In genomic region chr2:152111920-152112319, GRCm38 (mm10) we compare ENCODE assay signal across 8 mouse cellular contexts. TPM values are rescaled to one million over a fixed set of nuclear protein-coding genes. Genes with fewer than 3 reads are reported as not detected.
DNase-seq lines count a peak whose midpoint lies in the region; ATAC-seq and TF ChIP-seq lines count a peak whose summit lies in the region.

No protein-coding gene starts in this region.

- WGBS in bone marrow, adult 2 months, result 9% methylated on average over 7 of the region's 7 CpGs
- 7% methylated on average over 7 of the region's 7 CpGs for WGBS in embryonic facial prominence, embryonic 15.5 days
- 5% methylated on average over 7 of the region's 7 CpGs for WGBS in limb, embryonic 12.5 days
- WGBS in midbrain, embryonic 16.5 days, result 4% methylated on average over 7 of the region's 7 CpGs
- 9% methylated on average over 7 of the region's 7 CpGs for WGBS in spleen, adult 2 months

- peak; percentile 82 for DNase-seq in A20 (ENCODE audit: low read depth, low spot score)
- DNase-seq in heart, adult 8-10 months (ENCODE audit: low spot score), result peak; percentile 94
- DNase-seq in kidney, adult 8-10 months, result peak; percentile 80 to 94
- DNase-seq in spleen, adult 2 months (ENCODE audit: low read depth in 1 of 2, low spot score in 2 of 2), result peak; percentile 35 to 69

- ATAC-seq in embryonic facial prominence, embryonic 15.5 days (ENCODE audit: insufficient number of reproducible peaks, low FRiP score, low TSS enrichment, low read depth), result peak; percentile 67; the same call in 1 of the 2 replicates
- peak; percentile 61; the same call in 1 of the 2 replicates for ATAC-seq in limb, embryonic 12.5 days (ENCODE audit: insufficient number of reproducible peaks, insufficient read depth, low FRiP score, low TSS enrichment, low read depth)
- ATAC-seq in midbrain, embryonic 16.5 days, result peak; percentile 77

- H3K27ac ChIP-seq in bone marrow, adult 2 months (ENCODE audit: control insufficient read depth, insufficient read depth, low read depth, low read length, poor library complexity), result no peak overlapping the region
- no peak overlapping the region for H3K27ac ChIP-seq in embryonic facial prominence, embryonic 15.5 days (replicated peaks)
- no peak overlapping the region for H3K27ac ChIP-seq in limb, embryonic 12.5 days
- H3K27ac ChIP-seq in midbrain, embryonic 16.5 days (ENCODE audit: low read length), result no peak overlapping the region
- H3K27ac ChIP-seq in spleen, adult 2 months (ENCODE audit: insufficient read depth, low read length), result no peak overlapping the region

- no peaks in the 10 kb centered on the region for H3K4me1 ChIP-seq in bone marrow, adult 2 months (ENCODE audit: control insufficient read depth, insufficient read depth, low read length)
- H3K4me1 ChIP-seq in embryonic facial prominence, embryonic 15.5 days, result peaks cover 23% of the 10 kb centered on the region
- H3K4me1 ChIP-seq in limb, embryonic 12.5 days (replicated peaks), result peaks cover 28% of the 10 kb centered on the region
- peaks cover 7% of the 10 kb centered on the region for H3K4me1 ChIP-seq in midbrain, embryonic 16.5 days (ENCODE audit: control insufficient read depth, insufficient read depth, low read length)
- no peaks in the 10 kb centered on the region for H3K4me1 ChIP-seq in spleen, adult 2 months (ENCODE audit: control insufficient read depth, insufficient read depth, insufficient read length)

- H3K4me2 ChIP-seq in embryonic facial prominence, embryonic 15.5 days (replicated peaks), result no peak overlapping the region
- no peak overlapping the region for H3K4me2 ChIP-seq in limb, embryonic 12.5 days
- peak overlapping the region; percentile 7; the same call in 1 of the 2 replicates for H3K4me2 ChIP-seq in midbrain, embryonic 16.5 days (ENCODE audit: low read length)

- peaks cover 19% of the 10 kb centered on the region for H3K27me3 ChIP-seq in embryonic facial prominence, embryonic 15.5 days
- peaks cover 13% of the 10 kb centered on the region for H3K27me3 ChIP-seq in limb, embryonic 12.5 days
- H3K27me3 ChIP-seq in midbrain, embryonic 16.5 days (ENCODE audit: control insufficient read depth, insufficient read depth, low read depth, low read length), result no peaks in the 10 kb centered on the region
- peaks cover 1% of the 10 kb centered on the region; the same call in 1 of the 2 replicates for H3K27me3 ChIP-seq in spleen, adult 2 months (ENCODE audit: control insufficient read depth, insufficient read depth, low read length)

- no peak overlapping the region for H3K4me3 ChIP-seq in bone marrow, adult 2 months (replicated peaks; ENCODE audit: control insufficient read depth, low read depth, low read length)
- no peak overlapping the region for H3K4me3 ChIP-seq in embryonic facial prominence, embryonic 15.5 days (replicated peaks)
- no peak overlapping the region for H3K4me3 ChIP-seq in limb, embryonic 12.5 days (replicated peaks)
- H3K4me3 ChIP-seq in midbrain, embryonic 16.5 days (ENCODE audit: low read depth, low read length), result no peak overlapping the region
- H3K4me3 ChIP-seq in spleen, adult 2 months (ENCODE audit: extremely low read depth, insufficient read depth, insufficient read length), result no peak overlapping the region

- TF ChIP-seq POLR2A in bone marrow, adult 2 months (IDR thresholded peaks at IDR 0.05; ENCODE audit: borderline replicate concordance, control insufficient read depth, low read depth, low read length), result no peak
- no peak for TF ChIP-seq POLR2A in spleen, adult 2 months (IDR thresholded peaks at IDR 0.05; ENCODE audit: low read depth, low read length)

- H3K9me3 ChIP-seq in embryonic facial prominence, embryonic 15.5 days (replicated peaks), result no peaks in the 10 kb centered on the region
- H3K9me3 ChIP-seq in limb, embryonic 12.5 days, result no peaks in the 10 kb centered on the region
- H3K9me3 ChIP-seq in midbrain, embryonic 16.5 days (replicated peaks; ENCODE audit: control insufficient read depth, low read length, poor library complexity, severe bottlenecking), result no peaks in the 10 kb centered on the region

- no peaks in the 10 kb centered on the region for H3K36me3 ChIP-seq in embryonic facial prominence, embryonic 15.5 days
- no peaks in the 10 kb centered on the region for H3K36me3 ChIP-seq in limb, embryonic 12.5 days
- no peaks in the 10 kb centered on the region for H3K36me3 ChIP-seq in midbrain, embryonic 16.5 days (ENCODE audit: control insufficient read depth, insufficient read depth, low read length)
- H3K36me3 ChIP-seq in spleen, adult 2 months (ENCODE audit: control insufficient read depth, insufficient read depth, low read length), result no peaks in the 10 kb centered on the region

- peak; percentile 100 for TF ChIP-seq CTCF in bone marrow, adult 2 months (IDR thresholded peaks at IDR 0.05; ENCODE audit: control insufficient read depth, insufficient read depth, low read length)
- TF ChIP-seq CTCF in spleen, adult 2 months (IDR thresholded peaks at IDR 0.05; ENCODE audit: extremely low read depth, insufficient read depth, insufficient read length, insufficient replicate concordance), result peak; percentile 90; the same call in 1 of the 2 replicates

- H3K9ac ChIP-seq in embryonic facial prominence, embryonic 15.5 days, result no peak overlapping the region
- no peak overlapping the region for H3K9ac ChIP-seq in limb, embryonic 12.5 days (replicated peaks)
- no peak overlapping the region for H3K9ac ChIP-seq in midbrain, embryonic 16.5 days (ENCODE audit: low read depth, low read length)

RNA-seq across cellular contexts. Expression of gene Srxn1, which starts 6.6 kb away (rescaled TPM):
- polyA plus RNA-seq in bone marrow, adult 2 months (2011; ENCODE audit: insufficient read depth, insufficient read length, low replicate concordance, missing spikeins), result 8.9 and 11.6 TPM in 2 replicates
- polyA plus RNA-seq in embryonic facial prominence, embryonic 15.5 days (2015; fragmentation: Nextera tagmentation; extraction: Ambion mirVana), result 11.0 and 11.5 TPM in 2 replicates
- 10 to 100 TPM; 19.5 to 33.1 (median 28.9) TPM for total RNA-seq in heart, adult 8-10 months (2022)
- 7.5 and 8.6 TPM in 2 replicates for polyA plus RNA-seq in limb, embryonic 12.5 days (2016; fragmentation: Nextera tagmentation; extraction: Ambion mirVana)
- polyA plus RNA-seq in midbrain, embryonic 16.5 days (2015; fragmentation: Nextera tagmentation; extraction: Ambion mirVana), result 21.8 and 25.4 TPM in 2 replicates
- 13.3 and 15.2 TPM in 2 replicates for polyA plus RNA-seq in spleen, adult 2 months (2012; rRNA removed)

RNA-seq across cellular contexts. Expression of gene Scrt2, which starts 30.6 kb away (rescaled TPM):
- not detected in 2 replicates for polyA plus RNA-seq in bone marrow, adult 2 months (2011; ENCODE audit: insufficient read depth, insufficient read length, low replicate concordance, missing spikeins)
- 0.09 TPM in 1 of 2 replicates, not detected in the other for polyA plus RNA-seq in embryonic facial prominence, embryonic 15.5 days (2015; fragmentation: Nextera tagmentation; extraction: Ambion mirVana)
- total RNA-seq in heart, adult 8-10 months (2022), result not detected
- not detected in 2 replicates for polyA plus RNA-seq in limb, embryonic 12.5 days (2016; fragmentation: Nextera tagmentation; extraction: Ambion mirVana)
- 5.8 and 7.7 TPM in 2 replicates for polyA plus RNA-seq in midbrain, embryonic 16.5 days (2015; fragmentation: Nextera tagmentation; extraction: Ambion mirVana)
- polyA plus RNA-seq in spleen, adult 2 months (2012; rRNA removed), result not detected in 2 replicates

RNA-seq across cellular contexts. Expression of gene Tcf15, which starts 31.4 kb away (rescaled TPM):
- polyA plus RNA-seq in bone marrow, adult 2 months (2011; ENCODE audit: insufficient read depth, insufficient read length, low replicate concordance, missing spikeins), result 2.1 TPM in 1 of 2 replicates, not detected in the other
- polyA plus RNA-seq in embryonic facial prominence, embryonic 15.5 days (2015; fragmentation: Nextera tagmentation; extraction: Ambion mirVana), result 5.5 and 6.5 TPM in 2 replicates
- total RNA-seq in heart, adult 8-10 months (2022), result 10 to 100 TPM; 21.1 to 47.5 (median 28.5) TPM
- polyA plus RNA-seq in limb, embryonic 12.5 days (2016; fragmentation: Nextera tagmentation; extraction: Ambion mirVana), result 11.5 and 11.9 TPM in 2 replicates
- polyA plus RNA-seq in midbrain, embryonic 16.5 days (2015; fragmentation: Nextera tagmentation; extraction: Ambion mirVana), result 0.69 and 1.0 TPM in 2 replicates
- 0.56 and 0.79 TPM in 2 replicates for polyA plus RNA-seq in spleen, adult 2 months (2012; rRNA removed)
